ENCODE assay signal across 10 mouse cellular contexts in genomic region chr10:43042591-43043327, GRCm38 (mm10).
DNase-seq lines count a peak whose midpoint lies in the region; ATAC-seq and TF ChIP-seq lines count a peak whose summit lies in the region.
"Had no signal": no experiment of that assay in that cellular context is flagged by ENCODE, and none has a peak within 500 bp of the region (broad histone marks: within the 10 kb centered on the region; RNA-seq: fewer than 3 reads in every experiment).

No protein-coding gene starts in this region.

- TF ChIP-seq CTCF in intestine, postnatal 0 days (IDR thresholded peaks at IDR 0.05; ENCODE audit: low read depth): no peak

- no peak overlapping the region for H3K9ac ChIP-seq in intestine, embryonic 14.5 days (ENCODE audit: low read length)
- no peak overlapping the region for H3K9ac ChIP-seq in intestine, postnatal 0 days (ENCODE audit: low read depth, low read length)
- no peak overlapping the region for H3K9ac ChIP-seq in embryonic facial prominence, embryonic 14.5 days (ENCODE audit: low read depth, low read length)
- H3K9ac ChIP-seq in hindbrain, embryonic 13.5 days: 0 out of 2 replicates have a peak overlapping the region, but pooled peaks have one; percentile 35
- no peak overlapping the region for H3K9ac ChIP-seq in midbrain, embryonic 15.5 days

- H3K27me3 ChIP-seq in intestine, embryonic 14.5 days (replicated peaks; ENCODE audit: control insufficient read depth, insufficient read depth, low read length): no peaks in the 10 kb centered on the region
- no peaks in the 10 kb centered on the region for H3K27me3 ChIP-seq in intestine, postnatal 0 days (replicated peaks; ENCODE audit: control insufficient read depth, insufficient read depth, low read length)
- H3K27me3 ChIP-seq in embryonic facial prominence, embryonic 14.5 days (replicated peaks; ENCODE audit: control insufficient read depth, insufficient read depth, low read length): no peaks in the 10 kb centered on the region
- H3K27me3 ChIP-seq in hindbrain, embryonic 13.5 days: no peaks in the 10 kb centered on the region
- no peaks in the 10 kb centered on the region for H3K27me3 ChIP-seq in midbrain, embryonic 15.5 days (replicated peaks)

- H3K4me1 ChIP-seq in intestine, embryonic 14.5 days (replicated peaks; ENCODE audit: control insufficient read depth, insufficient read depth, low read length): peaks cover 24% of the 10 kb centered on the region
- H3K4me1 ChIP-seq in intestine, postnatal 0 days (replicated peaks; ENCODE audit: control insufficient read depth, insufficient read depth, low read length): no peaks in the 10 kb centered on the region
- H3K4me1 ChIP-seq in embryonic facial prominence, embryonic 14.5 days (ENCODE audit: control insufficient read depth, insufficient read depth, low read length): peaks cover 22% of the 10 kb centered on the region
- H3K4me1 ChIP-seq in hindbrain, embryonic 13.5 days (replicated peaks): peaks cover 37% of the 10 kb centered on the region
- H3K4me1 ChIP-seq in midbrain, embryonic 15.5 days: peaks cover 28% of the 10 kb centered on the region

- 0 out of 2 replicates have a peak, but pooled peaks have one; percentile 36 for ATAC-seq in intestine, embryonic 14.5 days (replicated peaks; ENCODE audit: low FRiP score, low TSS enrichment, low read depth)
- ATAC-seq in intestine, postnatal 0 days: no peak
- peak; percentile 80 for ATAC-seq in embryonic facial prominence, embryonic 14.5 days (ENCODE audit: low read depth)
- ATAC-seq in hindbrain, embryonic 13.5 days (ENCODE audit: low FRiP score): peak; percentile 55
- peak; percentile 67; the same call in 1 of the 2 replicates for ATAC-seq in midbrain, embryonic 15.5 days (replicated peaks)

- no peaks in the 10 kb centered on the region for H3K9me3 ChIP-seq in intestine, embryonic 14.5 days (ENCODE audit: control insufficient read depth, low read length)
- H3K9me3 ChIP-seq in intestine, postnatal 0 days (ENCODE audit: control insufficient read depth): no peaks in the 10 kb centered on the region
- no peaks in the 10 kb centered on the region; the same call in 1 of the 2 replicates for H3K9me3 ChIP-seq in embryonic facial prominence, embryonic 14.5 days (ENCODE audit: control insufficient read depth, low read length)
- no peaks in the 10 kb centered on the region for H3K9me3 ChIP-seq in hindbrain, embryonic 13.5 days
- no peaks in the 10 kb centered on the region for H3K9me3 ChIP-seq in midbrain, embryonic 15.5 days

- intact Hi-C loops in left cerebral cortex, postnatal 14 days (cut with DNase I): no loop called here

- no peak overlapping the region for H3K4me2 ChIP-seq in intestine, embryonic 14.5 days (ENCODE audit: low read length)
- no peak overlapping the region for H3K4me2 ChIP-seq in intestine, postnatal 0 days (replicated peaks; ENCODE audit: low read depth)
- no peak overlapping the region for H3K4me2 ChIP-seq in embryonic facial prominence, embryonic 14.5 days (ENCODE audit: low read depth, low read length)
- H3K4me2 ChIP-seq in hindbrain, embryonic 13.5 days: 0 out of 2 replicates have a peak overlapping the region, but pooled peaks have one; percentile 4
- H3K4me2 ChIP-seq in midbrain, embryonic 15.5 days: no peak overlapping the region

- H3K27ac ChIP-seq in intestine, embryonic 14.5 days (ENCODE audit: low read depth): peak overlapping the region; percentile 92
- no peak overlapping the region for H3K27ac ChIP-seq in intestine, postnatal 0 days (ENCODE audit: low read depth, low read length)
- peak overlapping the region; percentile 80 for H3K27ac ChIP-seq in embryonic facial prominence, embryonic 14.5 days (replicated peaks; ENCODE audit: low read depth, low read length)
- peak overlapping the region; percentile 89 for H3K27ac ChIP-seq in hindbrain, embryonic 13.5 days
- H3K27ac ChIP-seq in midbrain, embryonic 15.5 days: peak overlapping the region; percentile 85

- DNase-seq in intestine, embryonic 14.5 days (ENCODE audit: low spot score): no peak
- peak; percentile 67 for DNase-seq in embryonic facial prominence, embryonic 14.5 days (ENCODE audit: low spot score)
- DNase-seq in right cerebral cortex, postnatal 36 days (ENCODE audit: low spot score in 2 of 2): no peak
- no peak for DNase-seq in right cerebral cortex, postnatal 25 days
- no peak for DNase-seq in left cerebral cortex, postnatal 14 days (ENCODE audit: low spot score in 2 of 2)
- DNase-seq: right cerebral cortex, postnatal 4 days; thymus, postnatal 36 days had no signal

- no peaks in the 10 kb centered on the region for H3K36me3 ChIP-seq in intestine, embryonic 14.5 days (ENCODE audit: control insufficient read depth, insufficient read depth, low read length)
- no peaks in the 10 kb centered on the region for H3K36me3 ChIP-seq in intestine, postnatal 0 days (ENCODE audit: control insufficient read depth, insufficient read depth)
- H3K36me3 ChIP-seq in embryonic facial prominence, embryonic 14.5 days (ENCODE audit: control insufficient read depth, insufficient read depth, low read length): 0 out of 2 replicates have a peak, but pooled peaks cover 5% of the 10 kb centered on the region
- peaks cover 8% of the 10 kb centered on the region; the same call in 1 of the 2 replicates for H3K36me3 ChIP-seq in hindbrain, embryonic 13.5 days
- H3K36me3 ChIP-seq in midbrain, embryonic 15.5 days (replicated peaks): no peaks in the 10 kb centered on the region

- no peak overlapping the region for H3K4me3 ChIP-seq in intestine, embryonic 14.5 days (ENCODE audit: low read depth, low read length)
- no peak overlapping the region for H3K4me3 ChIP-seq in intestine, postnatal 0 days (ENCODE audit: low read depth, low read length)
- no peak overlapping the region for H3K4me3 ChIP-seq in embryonic facial prominence, embryonic 14.5 days (ENCODE audit: low read depth, low read length)
- H3K4me3 ChIP-seq in hindbrain, embryonic 13.5 days: no peak overlapping the region
- no peak overlapping the region for H3K4me3 ChIP-seq in midbrain, embryonic 15.5 days

- 37% methylated on average over 10 of the region's 10 CpGs for WGBS in intestine, embryonic 14.5 days
- 57% methylated on average over 10 of the region's 10 CpGs for WGBS in intestine, postnatal 0 days
- WGBS in embryonic facial prominence, embryonic 14.5 days: 21% methylated on average over 10 of the region's 10 CpGs
- WGBS in hindbrain, embryonic 13.5 days: 20% methylated on average over 10 of the region's 10 CpGs
- WGBS in midbrain, embryonic 15.5 days: 21% methylated on average over 10 of the region's 10 CpGs
